Mouse (Mus musculus): ENCODE data around the gene Iqschfp. TPM values are rescaled to one million over a fixed set of nuclear protein-coding genes. Genes with fewer than 3 reads are reported as not detected.

The Iqschfp gene
- total RNA-seq, 2 experiments from 2014 or later, result not detected

- ATAC-seq (replicated peaks; ENCODE audit: low FRiP score, low TSS enrichment, poor library complexity, severe bottlenecking), result no peak
Observed at GRCm38 (mm10) chr3:68574565-68574964, 682.5 kb downstream of the Iqschfp start.

GRCm38 (mm10) chr3:68575636-68576340 lies 683.8 kb downstream of the Iqschfp start:
- ATAC-seq (replicated peaks; ENCODE audit: low FRiP score, low TSS enrichment, poor library complexity, severe bottlenecking), result no peak

GRCm38 (mm10) chr3:68576431-68576830 lies 684.4 kb downstream of the Iqschfp start:
- no peak for ATAC-seq (replicated peaks; ENCODE audit: low FRiP score, low TSS enrichment, poor library complexity, severe bottlenecking)

GRCm38 (mm10) chr3:68576948-68577347 lies 684.9 kb downstream of the Iqschfp start:
- no peak for ATAC-seq (replicated peaks; ENCODE audit: low FRiP score, low TSS enrichment, poor library complexity, severe bottlenecking)

GRCm38 (mm10) chr3:68581591-68581990 lies 689.6 kb downstream of the Iqschfp start:
- no peak for ATAC-seq (replicated peaks; ENCODE audit: low FRiP score, low TSS enrichment, poor library complexity, severe bottlenecking)

- ATAC-seq (replicated peaks; ENCODE audit: low FRiP score, low TSS enrichment, poor library complexity, severe bottlenecking), result 0 out of 2 replicates have a peak, but pooled peaks have one; percentile 18
Observed at GRCm38 (mm10) chr3:68582103-68582740, 690.2 kb downstream of the Iqschfp start.

GRCm38 (mm10) chr3:68583031-68583693 lies 691.1 kb downstream of the Iqschfp start:
- ATAC-seq (replicated peaks; ENCODE audit: low FRiP score, low TSS enrichment, poor library complexity, severe bottlenecking), result no peak

- no peak for ATAC-seq (replicated peaks; ENCODE audit: low FRiP score, low TSS enrichment, poor library complexity, severe bottlenecking)
Observed at GRCm38 (mm10) chr3:68583771-68584511, 691.9 kb downstream of the Iqschfp start.

- ATAC-seq (replicated peaks; ENCODE audit: low FRiP score, low TSS enrichment, poor library complexity, severe bottlenecking), result no peak
Observed at GRCm38 (mm10) chr3:68585213-68585612, 693.2 kb downstream of the Iqschfp start.

- ATAC-seq (replicated peaks; ENCODE audit: low FRiP score, low TSS enrichment, poor library complexity, severe bottlenecking), result no peak
Observed at GRCm38 (mm10) chr3:68586646-68587064, 694.6 kb downstream of the Iqschfp start.

GRCm38 (mm10) chr3:68587567-68588245 lies 695.7 kb downstream of the Iqschfp start:
- no peak for ATAC-seq (replicated peaks; ENCODE audit: low FRiP score, low TSS enrichment, poor library complexity, severe bottlenecking)

GRCm38 (mm10) chr3:68589220-68589840 lies 697.3 kb downstream of the Iqschfp start:
- no peak for ATAC-seq (replicated peaks; ENCODE audit: low FRiP score, low TSS enrichment, poor library complexity, severe bottlenecking)

- no peak for ATAC-seq (replicated peaks; ENCODE audit: low FRiP score, low TSS enrichment, poor library complexity, severe bottlenecking)
Observed at GRCm38 (mm10) chr3:68590436-68590835, 698.4 kb downstream of the Iqschfp start.

GRCm38 (mm10) chr3:68592575-68592974 lies 700.5 kb downstream of the Iqschfp start:
- ATAC-seq (replicated peaks; ENCODE audit: low FRiP score, low TSS enrichment, poor library complexity, severe bottlenecking), result no peak

- no peak for ATAC-seq (replicated peaks; ENCODE audit: low FRiP score, low TSS enrichment, poor library complexity, severe bottlenecking)
Observed at GRCm38 (mm10) chr3:68593073-68593867, 701.2 kb downstream of the Iqschfp start.

- no peak for ATAC-seq (replicated peaks; ENCODE audit: low FRiP score, low TSS enrichment, poor library complexity, severe bottlenecking)
Observed at GRCm38 (mm10) chr3:68595316-68595925, 703.4 kb downstream of the Iqschfp start.

- ATAC-seq (replicated peaks; ENCODE audit: low FRiP score, low TSS enrichment, poor library complexity, severe bottlenecking), result no peak
Observed at GRCm38 (mm10) chr3:68596938-68597337, 704.9 kb downstream of the Iqschfp start.

GRCm38 (mm10) chr3:68602891-68603290 lies 710.9 kb downstream of the Iqschfp start:
- ATAC-seq (replicated peaks; ENCODE audit: low FRiP score, low TSS enrichment, poor library complexity, severe bottlenecking), result no peak
